Mouse (Mus musculus): ENCODE measurements at regions not wholly inside any gene's neighbourhood (a gene's known extent, or its start where the extent isn't known, plus 50 kb on each side); places are given as distances from the start of the nearest gene placed in this dataset.
A peak's percentile ranks its signal among the peaks of the same experiment; 100 is the strongest.

DNA sequence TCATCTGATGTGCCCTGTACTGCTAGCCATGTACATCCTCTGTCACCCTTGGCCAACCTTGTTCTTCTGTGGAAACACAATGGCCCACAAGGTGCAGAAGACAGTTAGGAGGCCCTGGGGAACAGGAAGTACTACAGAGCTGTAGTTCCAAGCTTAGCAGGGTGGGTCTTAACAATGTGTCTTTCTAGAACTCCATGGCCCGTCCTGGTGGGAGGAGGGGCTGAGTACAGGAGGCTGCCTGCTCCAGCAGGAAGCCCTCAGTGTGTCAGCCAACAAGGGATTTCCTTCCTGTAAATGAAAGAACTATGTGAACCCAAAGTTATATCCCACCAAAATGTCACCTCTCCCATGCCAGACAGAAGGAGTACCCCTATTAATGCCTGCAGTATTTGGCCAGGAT lies 190.4 kb downstream of the Gm10260 start:
- TF ChIP-seq GATA4 (IDR thresholded peaks at IDR 0.05; ENCODE audit: insufficient replicate concordance, low read length): no peak

DNA sequence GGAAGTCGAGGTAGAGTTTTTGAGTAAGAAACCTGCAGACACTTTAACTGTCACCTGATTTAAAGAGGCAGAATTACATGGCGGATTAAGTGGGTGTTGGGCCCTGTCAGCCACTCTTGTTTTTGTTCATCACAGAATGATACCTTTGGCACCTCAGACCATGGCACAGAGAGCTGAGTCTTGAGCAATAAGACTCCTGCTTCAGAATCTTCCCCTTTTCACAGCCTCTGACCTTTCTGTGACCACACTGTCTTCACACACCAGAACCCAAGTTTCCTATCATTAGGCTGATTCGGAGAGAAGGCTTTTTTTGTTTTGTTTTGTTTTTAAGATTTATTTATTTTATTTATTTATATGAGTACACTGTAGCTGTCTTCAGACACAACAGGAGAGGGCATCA lies 192.8 kb downstream of the Gm10260 start:
- no peak for TF ChIP-seq GATA4 (IDR thresholded peaks at IDR 0.05; ENCODE audit: insufficient replicate concordance, low read length)

DNA sequence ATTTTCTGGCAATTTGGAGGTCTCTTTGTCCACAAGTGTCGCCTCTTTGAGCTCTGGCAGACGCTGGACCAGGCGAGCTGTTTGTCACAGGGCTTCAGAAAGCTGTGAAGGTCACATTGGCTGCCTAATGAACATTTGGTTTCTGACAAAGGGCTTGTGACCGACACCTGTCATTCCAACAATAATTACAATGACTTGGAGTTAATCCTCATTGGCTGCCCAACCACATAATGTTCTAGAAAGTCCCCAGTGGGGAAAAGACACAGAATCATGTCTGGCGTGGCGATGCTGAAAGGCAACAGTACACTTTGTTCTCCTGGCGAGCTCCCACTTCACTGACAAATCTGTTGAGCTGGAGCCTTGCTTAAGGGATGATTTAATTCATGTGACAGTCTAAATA lies 194.4 kb downstream of the Gm10260 start:
- TF ChIP-seq GATA4 (IDR thresholded peaks at IDR 0.05; ENCODE audit: insufficient replicate concordance, low read length): no peak

GRCm38 (mm10) chr13:97562241-97562640 lies 198.2 kb downstream of the Gm10260 start:
- no peak for TF ChIP-seq GATA4 (IDR thresholded peaks at IDR 0.05; ENCODE audit: insufficient replicate concordance, low read length)

DNA sequence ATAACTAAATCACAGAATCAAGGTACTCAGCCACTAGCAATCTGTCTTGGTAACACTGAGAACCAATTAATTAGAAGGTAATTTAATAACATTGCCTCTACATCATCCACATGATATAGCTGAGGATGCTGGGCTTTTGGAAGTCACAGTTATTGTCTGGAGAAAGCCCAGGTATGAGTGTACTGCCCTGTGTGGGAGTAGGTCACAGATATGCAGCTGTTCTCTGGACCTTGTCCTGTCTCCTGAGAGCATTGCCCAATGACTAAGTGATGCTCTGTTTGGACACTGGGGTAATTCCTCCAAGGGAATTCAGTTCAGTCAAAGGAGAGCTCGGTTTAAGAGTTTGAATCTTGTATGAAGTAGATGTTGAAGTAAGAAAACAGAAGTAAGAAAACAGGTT lies 199.6 kb downstream of the Gm10260 start:
- no peak for TF ChIP-seq GATA4 (IDR thresholded peaks at IDR 0.05; ENCODE audit: insufficient replicate concordance, low read length)

DNA sequence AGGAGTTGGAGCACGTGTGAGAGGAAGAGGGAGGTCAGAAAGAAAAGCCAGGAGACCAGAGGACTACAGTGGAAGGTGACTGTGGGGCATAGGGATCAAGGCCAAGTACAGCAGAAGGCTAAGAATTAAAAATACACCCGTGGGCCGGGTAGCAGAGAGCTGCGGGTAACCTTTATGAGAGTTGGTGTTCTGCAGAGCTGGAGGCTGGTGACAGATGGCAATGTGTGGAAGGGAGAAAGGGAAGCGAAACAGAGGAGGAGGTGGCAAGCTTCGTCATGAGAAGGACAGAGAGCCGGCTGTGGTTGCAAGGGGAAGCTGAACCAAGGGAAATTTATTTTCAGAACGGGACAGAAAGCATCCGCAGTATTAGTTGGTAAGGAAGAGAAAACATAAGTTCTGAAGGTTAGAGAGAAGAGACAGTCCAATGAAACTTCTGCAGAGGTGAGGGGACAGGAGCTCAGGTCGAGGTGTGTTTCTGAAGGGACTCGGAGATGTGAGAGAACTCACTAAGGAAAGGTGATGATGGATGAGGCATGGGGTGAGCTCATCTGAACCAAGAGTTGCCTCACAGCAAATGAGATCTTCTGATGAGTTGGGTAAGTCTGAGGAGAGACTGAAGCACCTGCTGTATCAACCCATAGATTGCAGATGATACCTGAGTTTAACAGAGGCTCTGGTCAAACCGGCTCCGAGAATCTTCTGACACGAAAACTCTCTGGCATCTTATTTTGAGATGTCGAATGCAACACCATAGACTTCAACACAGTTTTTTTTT lies 200.6 kb downstream of the Gm10260 start:
- no peak for TF ChIP-seq GATA4 (IDR thresholded peaks at IDR 0.05; ENCODE audit: insufficient replicate concordance, low read length)

- TF ChIP-seq GATA4 (IDR thresholded peaks at IDR 0.05; ENCODE audit: insufficient replicate concordance, low read length): no peak
Observed at GRCm38 (mm10) chr13:97558884-97559283, 201.5 kb downstream of the Gm10260 start.

GRCm38 (mm10) chr13:97555312-97555711 lies 205.1 kb downstream of the Gm10260 start:
- no peak for TF ChIP-seq GATA4 (IDR thresholded peaks at IDR 0.05; ENCODE audit: insufficient replicate concordance, low read length)

- TF ChIP-seq GATA4 (IDR thresholded peaks at IDR 0.05; ENCODE audit: insufficient replicate concordance, low read length): no peak
Observed at GRCm38 (mm10) chr13:97554601-97555000, 205.8 kb downstream of the Gm10260 start.

GRCm38 (mm10) chr13:97552236-97552635 lies 208.2 kb downstream of the Gm10260 start:
- no peak for TF ChIP-seq GATA4 (IDR thresholded peaks at IDR 0.05; ENCODE audit: insufficient replicate concordance, low read length)

- TF ChIP-seq GATA4 (IDR thresholded peaks at IDR 0.05; ENCODE audit: insufficient replicate concordance, low read length): no peak
Observed at GRCm38 (mm10) chr13:97550880-97551279, 209.6 kb downstream of the Gm10260 start.

DNA sequence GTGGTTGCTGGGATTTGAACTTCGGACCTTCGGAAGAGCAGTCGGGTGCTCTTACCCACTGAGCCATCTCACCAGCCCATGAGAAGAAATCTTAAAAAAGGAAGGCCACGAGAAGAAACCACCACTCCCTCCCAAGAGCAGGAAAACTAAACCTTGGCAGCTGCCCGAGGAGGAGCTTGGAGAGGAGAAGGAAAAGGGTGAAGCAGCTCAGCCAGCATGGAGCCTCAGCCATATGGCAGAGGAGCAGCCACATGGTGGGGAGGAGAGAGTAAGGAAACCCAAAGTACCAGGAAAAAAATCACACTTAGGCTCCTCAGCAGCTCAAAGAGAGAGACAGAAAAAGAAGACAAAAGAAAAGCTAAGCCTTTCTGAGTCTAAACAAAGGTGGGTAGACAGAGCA lies 210.3 kb downstream of the Gm10260 start:
- no peak for TF ChIP-seq GATA4 (IDR thresholded peaks at IDR 0.05; ENCODE audit: insufficient replicate concordance, low read length)

DNA sequence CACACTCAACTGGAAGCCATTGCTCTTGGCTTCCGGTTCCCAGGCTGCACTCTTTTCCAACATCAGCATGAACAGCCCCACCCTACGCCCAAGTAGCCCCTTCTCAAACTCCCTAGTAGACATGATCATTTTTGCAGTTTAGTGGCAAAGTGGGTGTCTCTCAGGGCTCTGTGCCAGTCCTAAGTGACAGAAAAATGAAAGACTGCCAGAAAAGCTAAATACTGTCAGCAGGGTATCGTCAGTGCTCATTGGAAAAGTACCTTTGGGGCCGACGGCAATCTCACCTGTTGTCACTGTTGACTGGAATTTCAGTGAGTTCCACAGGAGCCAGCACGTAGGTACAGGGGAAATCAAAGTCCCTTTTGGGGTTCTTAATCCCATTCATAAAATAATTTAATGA lies 211.0 kb downstream of the Gm10260 start:
- no peak for TF ChIP-seq GATA4 (IDR thresholded peaks at IDR 0.05; ENCODE audit: insufficient replicate concordance, low read length)

DNA sequence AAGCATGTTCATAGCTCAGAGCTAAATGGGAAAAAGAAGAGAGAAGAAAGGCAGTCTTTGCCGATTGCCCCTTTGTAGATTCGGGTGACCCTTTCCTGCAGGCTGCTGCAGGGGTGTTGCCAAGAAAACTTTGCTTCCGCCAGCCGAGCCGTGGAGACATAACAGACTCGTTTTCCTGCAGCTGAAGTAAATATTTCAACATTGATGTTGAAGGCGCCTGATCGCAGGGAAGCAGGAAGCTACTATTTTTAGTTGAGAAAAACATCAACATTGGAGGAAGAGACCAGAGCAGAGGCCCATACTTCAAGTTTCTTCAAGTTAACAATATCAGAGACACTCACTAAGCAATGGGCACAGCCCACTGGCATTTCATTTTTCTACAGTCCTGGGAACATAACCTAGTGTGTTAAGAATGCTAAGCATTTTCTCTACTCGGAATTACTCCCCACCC lies 211.9 kb downstream of the Gm10260 start:
- TF ChIP-seq GATA4 (IDR thresholded peaks at IDR 0.05; ENCODE audit: insufficient replicate concordance, low read length): peak; percentile 67; the same call in 1 of the 2 replicates

- peak; percentile 69; the same call in 1 of the 2 replicates for TF ChIP-seq GATA4 (IDR thresholded peaks at IDR 0.05; ENCODE audit: insufficient replicate concordance, low read length)
Observed at GRCm38 (mm10) chr13:97546936-97547335, 213.5 kb downstream of the Gm10260 start.

- no peak for TF ChIP-seq GATA4 (IDR thresholded peaks at IDR 0.05; ENCODE audit: insufficient replicate concordance, low read length)
Observed at GRCm38 (mm10) chr13:97545971-97546454, 214.4 kb downstream of the Gm10260 start.

DNA sequence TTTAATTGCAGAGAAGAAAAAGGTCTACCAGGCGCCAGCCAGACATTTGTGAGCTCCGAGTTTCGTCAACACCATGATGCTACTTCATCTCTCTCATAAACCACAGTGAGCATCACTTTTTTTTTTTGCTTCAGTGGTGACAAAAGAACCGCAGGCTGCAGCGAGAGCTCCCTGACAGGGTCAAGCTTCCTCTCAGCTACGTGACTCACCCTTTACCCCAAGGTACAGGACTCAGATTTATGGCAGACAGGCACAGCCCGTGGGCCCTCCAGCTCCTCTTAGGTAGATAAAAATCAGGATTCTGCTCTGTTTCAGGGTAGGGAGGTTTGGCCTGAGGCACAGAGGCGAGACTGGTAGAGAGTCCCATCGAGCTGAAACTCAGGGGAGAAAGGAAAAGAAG lies 220.7 kb downstream of the Gm10260 start:
- TF ChIP-seq GATA4 (IDR thresholded peaks at IDR 0.05; ENCODE audit: insufficient replicate concordance, low read length): no peak

All from liver, adult (tissue).